Mouse (Mus musculus) lung, embryonic 15.5 days (tissue): Measurements from ENCODE around the gene Epm2aip1. TPM values are rescaled to one million over a fixed set of nuclear protein-coding genes. Genes with fewer than 3 reads are reported as not detected.

Experiments
- ATAC-seq: fragments of 200-750 bp; cut with Nextera tagmentation; 2 replicates; pipeline ENCODE4 v1.8.0; 2017; ENCODE audit warnings: moderate number of reproducible peaks, borderline replicate concordance; ENCODE audit not compliant: low FRiP score, low TSS enrichment; ENCODE audit errors: extremely low read depth
- H3K27ac ChIP-seq: fragments of 300-500 bp; sonication (generic); 2 replicates; pipeline ENCODE4 v1.5.1; 2015; ENCODE audit warnings: moderate library complexity, mild to moderate bottlenecking, inconsistent platforms
- H3K27me3 ChIP-seq: fragments of 300-500 bp; sonication (generic); 2 replicates; pipeline ENCODE4 v1.6.1; 2015; ENCODE audit warnings: inconsistent platforms
- H3K36me3 ChIP-seq: fragments of 300-500 bp; sonication (generic); 2 replicates; pipeline ENCODE4 v1.6.1; 2015; ENCODE audit warnings: inconsistent platforms
- H3K4me1 ChIP-seq: fragments of 300-500 bp; sonication (generic); 2 replicates; pipeline ENCODE4 v1.6.1; 2015; ENCODE audit warnings: inconsistent platforms
- H3K4me2 ChIP-seq: fragments of 300-500 bp; sonication (generic); 2 replicates; pipeline ENCODE4 v1.6.1; 2015; ENCODE audit warnings: inconsistent platforms, mild to moderate bottlenecking, moderate library complexity
- H3K4me3 ChIP-seq: fragments of 300-500 bp; sonication (generic); 2 replicates; pipeline ENCODE4 v1.5.1; 2015; ENCODE audit warnings: mild to moderate bottlenecking, inconsistent platforms
- H3K9ac ChIP-seq: fragments of 300-500 bp; sonication (generic); 2 replicates; pipeline ENCODE4 v1.6.1; 2015; ENCODE audit warnings: inconsistent platforms
- H3K9me3 ChIP-seq: fragments of 300-500 bp; sonication (generic); 2 replicates; pipeline ENCODE4 v1.6.1; 2016; ENCODE audit warnings: inconsistent platforms
- WGBS: fragments of 180-500 bp; shearing (Covaris S2); methylation state at CpG from one replicate; pipeline ENCODE4 v1.1.7; 2015; 5-methylcytosine and 5-hydroxymethylcytosine counted together
- polyA plus RNA-seq: library from polyadenylated mRNA; unstranded; fragments of >200 nt; fragmentation: Nextera tagmentation; extraction: Ambion mirVana; gene quantifications from 2 replicates; pipeline ENCODE4 v1.2.1, GENCODE M21; 2015

Gene Epm2aip1
- polyA plus RNA-seq, 1 experiment from 2014 or later = 24.6 TPM

GRCm38 (mm10) chr9:111261356-111261755, 10.4 kb upstream of the Epm2aip1 start:
- Histone ChIP-seq H3K27ac (no peak overlapping the region), H3K27me3 (no peaks in the 10 kb centered on the region), H3K36me3 (peaks cover 51% of the 10 kb centered on the region), H3K9ac (no peak overlapping the region), H3K4me3 (no peak overlapping the region), H3K4me1 (no peaks in the 10 kb centered on the region), H3K4me2 (no peak overlapping the region), H3K9me3 (no peaks in the 10 kb centered on the region)
- 95% methylated on average over 4 of the region's 4 CpGs for WGBS
- ATAC-seq = no peak

GRCm38 (mm10) chr9:111267998-111268397, 3.7 kb upstream of the Epm2aip1 start:
- Histone ChIP-seq H3K4me2 (no peak overlapping the region), H3K4me1 (peaks cover 8% of the 10 kb centered on the region), H3K9ac (no peak overlapping the region), H3K4me3 (no peak overlapping the region), H3K27ac (no peak overlapping the region), H3K36me3 (peaks cover 35% of the 10 kb centered on the region), H3K27me3 (no peaks in the 10 kb centered on the region), H3K9me3 (no peaks in the 10 kb centered on the region)
- WGBS = 98% methylated on average over 2 of the region's 2 CpGs
- ATAC-seq = no peak

- no peak for ATAC-seq
Observed at GRCm38 (mm10) chr9:111270606-111271005, 1.1 kb upstream of the Epm2aip1 start.

GRCm38 (mm10) chr9:111271056-111271433, 684 bp upstream of the Epm2aip1 start:
- Histone ChIP-seq H3K36me3 (peaks cover 21% of the 10 kb centered on the region), H3K4me1 (peaks cover 36% of the 10 kb centered on the region), H3K9me3 (no peaks in the 10 kb centered on the region), H3K4me3 (peak overlapping the region; percentile 79), H3K4me2 (peak overlapping the region; percentile 64), H3K9ac (peak overlapping the region; percentile 81), H3K27ac (peak overlapping the region; percentile 95), H3K27me3 (no peaks in the 10 kb centered on the region)
- ATAC-seq = peak; percentile 46
- WGBS = under 1% methylated on average over 32 of the region's 32 CpGs

More at GRCm38 (mm10) chr9:111270606-111271005, 1.1 kb upstream of the Epm2aip1 start:
- Histone ChIP-seq H3K9me3 (no peaks in the 10 kb centered on the region), H3K4me3 (peak overlapping the region; percentile 79), H3K4me1 (peaks cover 31% of the 10 kb centered on the region), H3K9ac (peak overlapping the region; percentile 81), H3K27me3 (no peaks in the 10 kb centered on the region), H3K36me3 (peaks cover 18% of the 10 kb centered on the region), H3K27ac (peak overlapping the region; percentile 95), H3K4me2 (peak overlapping the region; percentile 64)
- 4% methylated on average over 5 of the region's 5 CpGs for WGBS

- peaks cover 17% of the 10 kb centered on the region for H3K36me3 ChIP-seq
- peak overlapping the region; percentile 95 for H3K27ac ChIP-seq
- no peaks in the 10 kb centered on the region for H3K9me3 ChIP-seq
- H3K4me2 ChIP-seq = peak overlapping the region; percentile 65
- H3K9ac ChIP-seq = peak overlapping the region; percentile 86
- H3K4me3 ChIP-seq = peak overlapping the region; percentile 79
- peaks cover 42% of the 10 kb centered on the region for H3K4me1 ChIP-seq
- no peaks in the 10 kb centered on the region for H3K27me3 ChIP-seq
- 2% methylated on average over 19 of the region's 19 CpGs for WGBS
- ATAC-seq = no peak
Observed at GRCm38 (mm10) chr9:111272356-111272755, 627 bp downstream of the Epm2aip1 start.

- peak overlapping the region; percentile 86; the same call in 1 of the 2 replicates for H3K9ac ChIP-seq
- WGBS = 53% methylated on average over 15 of the region's 15 CpGs
- peaks cover 16% of the 10 kb centered on the region for H3K36me3 ChIP-seq
- H3K4me2 ChIP-seq = peak overlapping the region; percentile 65
- peak overlapping the region; percentile 79 for H3K4me3 ChIP-seq
- no peaks in the 10 kb centered on the region for H3K27me3 ChIP-seq
- no peak for ATAC-seq
- peaks cover 42% of the 10 kb centered on the region for H3K4me1 ChIP-seq
- H3K27ac ChIP-seq = no peak overlapping the region
- no peaks in the 10 kb centered on the region for H3K9me3 ChIP-seq
Observed at GRCm38 (mm10) chr9:111272996-111273785, 1.5 kb downstream of the Epm2aip1 start.

GRCm38 (mm10) chr9:111273958-111274357, 2.2 kb downstream of the Epm2aip1 start:
- peak overlapping the region; percentile 79 for H3K4me3 ChIP-seq
- H3K36me3 ChIP-seq = peaks cover 23% of the 10 kb centered on the region
- no peak overlapping the region; the same call in 1 of the 2 replicates for H3K9ac ChIP-seq
- 57% methylated on average over 1 of the region's 1 CpGs for WGBS
- no peak for ATAC-seq
- peaks cover 42% of the 10 kb centered on the region for H3K4me1 ChIP-seq
- H3K9me3 ChIP-seq = no peaks in the 10 kb centered on the region
- no peaks in the 10 kb centered on the region for H3K27me3 ChIP-seq
- H3K4me2 ChIP-seq = peak overlapping the region; percentile 65
- H3K27ac ChIP-seq = no peak overlapping the region

GRCm38 (mm10) chr9:111275156-111275555, 3.4 kb downstream of the Epm2aip1 start:
- peak overlapping the region; percentile 65 for H3K4me2 ChIP-seq
- no peak overlapping the region for H3K27ac ChIP-seq
- no peak for ATAC-seq
- no peak overlapping the region for H3K9ac ChIP-seq
- no peaks in the 10 kb centered on the region for H3K27me3 ChIP-seq
- peaks cover 40% of the 10 kb centered on the region for H3K4me1 ChIP-seq
- 19% methylated on average over 1 of the region's 1 CpGs for WGBS
- H3K9me3 ChIP-seq = no peaks in the 10 kb centered on the region
- peaks cover 30% of the 10 kb centered on the region for H3K36me3 ChIP-seq
- H3K4me3 ChIP-seq = peak overlapping the region; percentile 79

GRCm38 (mm10) chr9:111285061-111285460, 13.3 kb downstream of the Epm2aip1 start:
- no peak overlapping the region for H3K9ac ChIP-seq
- 50% methylated on average over 3 of the region's 3 CpGs for WGBS
- H3K4me3 ChIP-seq = no peak overlapping the region
- H3K27me3 ChIP-seq = no peaks in the 10 kb centered on the region
- no peak overlapping the region for H3K4me2 ChIP-seq
- H3K4me1 ChIP-seq = peaks cover 7% of the 10 kb centered on the region; the same call in 1 of the 2 replicates
- ATAC-seq = no peak
- no peaks in the 10 kb centered on the region for H3K9me3 ChIP-seq
- no peak overlapping the region for H3K27ac ChIP-seq
- no peaks in the 10 kb centered on the region for H3K36me3 ChIP-seq

- Histone ChIP-seq H3K4me3 (no peak overlapping the region), H3K27me3 (no peaks in the 10 kb centered on the region), H3K4me2 (no peak overlapping the region), H3K9me3 (no peaks in the 10 kb centered on the region), H3K9ac (no peak overlapping the region), H3K27ac (no peak overlapping the region), H3K4me1 (peaks cover 7% of the 10 kb centered on the region; the same call in 1 of the 2 replicates), H3K36me3 (no peaks in the 10 kb centered on the region)
- ATAC-seq = no peak
- 9% methylated on average over 5 of the region's 5 CpGs for WGBS
Observed at GRCm38 (mm10) chr9:111285676-111286075, 13.9 kb downstream of the Epm2aip1 start.

GRCm38 (mm10) chr9:111286468-111286867, 14.7 kb downstream of the Epm2aip1 start:
- Histone ChIP-seq H3K9me3 (no peaks in the 10 kb centered on the region), H3K4me2 (no peak overlapping the region), H3K27me3 (no peaks in the 10 kb centered on the region), H3K4me1 (peaks cover 7% of the 10 kb centered on the region; the same call in 1 of the 2 replicates), H3K4me3 (no peak overlapping the region), H3K27ac (no peak overlapping the region), H3K9ac (no peak overlapping the region), H3K36me3 (no peaks in the 10 kb centered on the region)
- no peak for ATAC-seq
- WGBS = 65% methylated on average over 2 of the region's 2 CpGs

- Histone ChIP-seq H3K9ac (no peak overlapping the region), H3K27me3 (no peaks in the 10 kb centered on the region), H3K27ac (no peak overlapping the region), H3K4me1 (peaks cover 7% of the 10 kb centered on the region; the same call in 1 of the 2 replicates), H3K36me3 (no peaks in the 10 kb centered on the region), H3K4me2 (no peak overlapping the region), H3K9me3 (no peaks in the 10 kb centered on the region), H3K4me3 (no peak overlapping the region)
- no peak for ATAC-seq
- WGBS = 89% methylated on average over 4 of the region's 4 CpGs
Observed at GRCm38 (mm10) chr9:111287956-111288355, 16.2 kb downstream of the Epm2aip1 start.
